Mouse (Mus musculus) adrenal gland, adult (tissue): ENCODE measurements at regions not wholly inside any gene's neighbourhood (a gene's known extent, or its start where the extent isn't known, plus 50 kb on each side); places are given as distances from the start of the nearest gene placed in this dataset.

Source experiments
- DNase-seq, 2 experiments: peaks; one replicate each; pipeline ENCODE4 v3.0.0; 2022 to 2023; ENCODE audit warnings: low spot score in 1 of 2; ENCODE audit not compliant: inconsistent age in 2 of 2

DNA sequence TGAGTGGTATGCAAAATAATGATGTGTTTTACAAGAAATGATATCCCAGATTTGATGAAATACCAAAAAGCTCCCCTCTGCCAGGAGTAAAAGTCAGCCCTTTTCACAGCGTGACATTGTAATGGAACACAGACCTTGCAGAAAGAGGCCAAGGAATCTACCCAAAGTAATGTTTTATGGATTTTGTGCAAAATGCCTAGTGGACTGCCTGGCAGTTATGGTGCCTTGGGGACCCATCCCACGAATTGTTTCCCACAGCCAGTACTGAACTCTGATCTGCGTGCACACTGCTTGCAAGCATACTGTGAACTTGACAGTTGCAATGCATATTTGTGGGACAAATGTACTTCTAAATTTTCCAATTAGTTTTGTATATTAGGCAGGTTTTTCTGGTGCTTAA lies 251.3 kb upstream of the Marcks start:
- no peak for DNase-seq

DNA sequence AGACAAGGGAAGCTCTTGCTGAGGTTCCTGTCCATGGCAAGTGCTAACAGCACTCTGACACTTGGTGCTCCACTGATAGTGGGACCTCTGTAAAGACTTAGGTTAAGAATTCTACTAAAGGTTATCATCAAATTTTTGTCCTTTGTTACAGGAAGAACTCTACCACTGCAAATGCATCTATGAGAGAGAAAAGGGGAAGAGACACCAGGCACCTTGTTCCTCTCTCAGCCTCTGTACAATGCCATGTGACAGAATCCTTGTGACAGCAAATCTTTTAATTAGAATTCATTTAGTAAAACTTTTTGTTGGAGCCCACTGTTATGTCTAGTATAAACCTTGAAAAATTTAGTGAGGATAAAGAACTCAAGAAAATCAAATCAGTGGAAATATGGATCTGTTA lies 247.5 kb upstream of the Marcks start:
- DNase-seq = no peak

DNA sequence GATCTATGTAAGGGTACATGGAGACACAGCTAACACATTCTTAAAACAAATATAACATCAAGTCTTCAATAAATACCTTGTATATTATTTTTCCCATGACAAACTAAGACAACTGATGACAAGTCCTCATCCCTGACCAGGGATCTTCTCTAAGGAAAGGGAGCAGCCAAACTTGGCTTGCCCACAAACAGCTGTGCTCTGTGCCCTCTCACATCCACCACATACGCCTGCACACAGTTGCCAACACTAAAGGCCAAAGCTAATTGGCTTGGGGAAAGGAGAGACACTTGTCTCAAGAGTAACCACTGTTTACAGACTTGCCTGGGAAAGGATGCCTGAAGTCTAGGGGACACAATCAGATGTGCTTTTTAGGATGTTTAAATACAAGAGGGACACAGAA lies 241.3 kb upstream of the Marcks start:
- DNase-seq = no peak

DNA sequence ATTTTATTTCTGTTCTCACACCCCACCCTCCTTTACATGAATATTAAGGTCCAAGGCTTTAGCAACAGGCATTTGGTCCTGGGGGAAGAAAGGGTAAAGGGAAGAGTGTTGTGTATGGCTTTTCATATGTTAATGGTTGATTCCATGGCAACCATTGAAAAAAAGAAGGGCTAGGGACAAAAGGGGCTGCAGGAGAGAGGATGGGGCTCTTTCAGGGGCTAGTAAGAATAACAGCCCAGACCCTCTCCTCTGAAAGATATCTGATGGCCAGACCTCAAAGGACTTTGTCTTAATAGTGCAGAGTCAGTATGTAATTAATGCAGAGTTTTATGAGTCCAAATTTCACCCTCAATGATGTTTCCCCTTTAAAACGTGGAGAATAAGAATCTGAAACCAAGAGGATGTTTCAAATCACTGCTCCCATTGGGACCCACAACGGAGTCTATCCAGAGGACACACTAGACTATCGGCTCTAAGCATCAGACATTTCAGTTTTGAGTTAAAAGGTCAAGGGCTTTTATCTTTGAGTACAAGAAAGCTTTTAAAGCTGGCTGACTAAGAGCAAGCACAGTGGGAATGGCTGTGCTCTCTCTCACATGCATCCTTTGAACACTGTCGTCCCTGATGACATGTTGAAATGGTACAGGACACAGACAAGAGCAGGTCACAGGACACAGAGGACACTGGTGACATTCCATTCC lies 239.4 kb upstream of the Marcks start:
- DNase-seq = no peak

DNA sequence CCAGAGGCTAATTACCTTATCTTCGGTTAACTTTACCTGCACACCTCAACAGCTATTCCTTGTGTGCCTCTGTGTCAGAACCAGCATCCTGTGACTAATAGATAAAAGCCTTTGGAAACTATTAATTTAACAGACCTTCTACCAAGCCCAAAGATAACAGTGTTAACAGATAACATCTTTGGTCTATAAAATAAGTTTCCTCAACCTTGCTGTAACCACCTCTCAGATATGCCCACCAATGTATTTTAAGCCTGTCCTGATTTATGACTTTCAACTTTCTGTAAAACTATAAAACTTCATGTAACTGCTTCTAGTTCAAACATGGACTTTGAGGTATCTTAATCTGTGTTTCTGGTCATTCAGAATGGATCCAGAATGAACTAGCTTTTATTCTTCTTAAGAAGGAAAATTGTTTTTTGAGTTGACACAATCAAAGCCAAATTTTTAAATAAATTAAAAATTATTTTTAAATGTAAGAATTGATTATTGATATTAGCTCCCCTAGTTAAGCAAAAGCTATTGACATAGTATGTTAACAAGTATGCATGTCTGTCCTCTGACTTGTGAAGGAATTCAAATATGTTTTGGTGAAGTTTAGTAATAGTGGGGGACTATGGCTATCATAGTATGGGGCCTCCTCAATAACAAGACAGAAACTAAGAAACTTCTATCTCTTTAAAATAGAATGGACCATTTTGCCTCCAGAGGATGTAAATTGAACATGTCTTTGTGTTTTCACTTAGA lies 238.7 kb upstream of the Marcks start:
- no peak for DNase-seq

DNA sequence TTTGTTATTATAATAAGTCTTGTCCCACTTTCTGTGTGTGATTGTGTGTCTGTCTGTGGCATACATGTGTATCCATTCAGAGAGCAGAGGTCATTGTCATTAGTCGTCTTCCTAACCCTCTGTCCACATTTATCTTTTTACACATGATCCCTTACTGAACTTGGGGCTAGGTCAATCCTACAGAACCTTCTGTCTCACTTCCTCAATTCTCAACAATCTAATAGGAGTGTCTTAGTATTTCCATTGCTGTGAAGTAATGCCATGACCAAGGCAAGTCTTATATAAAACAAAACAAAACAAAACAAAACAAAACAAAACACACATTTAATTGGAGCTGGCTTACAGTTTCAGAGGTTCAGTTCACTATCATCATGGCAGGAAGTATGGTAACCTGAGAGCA lies 237.5 kb upstream of the Marcks start:
- DNase-seq = no peak

DNA sequence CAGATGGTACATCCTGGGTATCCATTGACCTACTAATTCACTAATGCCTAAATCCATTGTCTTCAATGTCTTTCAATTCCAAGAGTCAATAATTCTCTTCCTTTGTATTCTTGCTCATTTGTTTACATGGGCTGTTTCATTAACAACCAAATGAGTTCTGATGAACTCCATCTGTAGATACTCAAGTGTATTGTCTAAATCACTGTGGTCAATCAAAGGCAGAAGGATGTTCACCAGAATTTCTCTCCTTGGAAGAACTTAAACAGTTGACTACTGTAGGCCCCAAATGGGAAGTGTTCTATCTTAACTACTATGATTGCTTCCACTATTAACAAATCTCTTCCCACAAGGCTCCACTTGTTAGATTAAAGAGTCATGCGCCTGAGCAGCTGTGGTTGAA lies 236.9 kb upstream of the Marcks start:
- no peak for DNase-seq

DNA sequence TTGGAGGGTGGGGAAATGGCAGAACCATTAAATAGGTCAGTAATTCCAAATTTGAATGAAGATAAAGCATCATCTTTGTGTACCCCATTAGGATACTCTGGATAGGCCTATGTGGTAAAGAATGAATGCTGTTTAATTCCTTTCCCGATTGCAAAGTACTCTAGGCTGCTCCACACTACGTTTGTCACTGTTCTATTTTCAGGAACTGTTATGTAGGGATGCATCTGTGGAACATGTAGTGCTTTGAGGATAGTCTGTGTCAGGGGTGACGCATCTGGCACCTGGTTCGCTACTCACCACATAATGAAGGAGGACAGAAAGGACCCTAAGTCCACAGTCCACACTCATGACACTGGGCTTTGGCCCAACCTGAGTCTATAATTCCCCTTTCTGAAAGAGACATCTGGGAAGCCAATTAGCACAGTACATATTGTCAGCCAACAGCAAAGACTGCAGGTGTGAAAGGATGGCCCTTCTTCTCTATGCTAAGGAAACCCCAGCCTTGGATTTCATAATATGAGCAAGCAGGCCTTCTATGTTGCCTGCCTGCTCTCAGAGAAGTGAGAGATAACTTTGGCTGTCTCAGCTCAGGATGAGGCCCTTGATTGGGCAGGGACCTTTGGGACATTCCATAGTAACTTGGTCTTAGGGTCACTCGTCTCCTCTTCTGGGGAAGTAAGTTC lies 230.4 kb upstream of the Marcks start:
- DNase-seq = no peak

DNA sequence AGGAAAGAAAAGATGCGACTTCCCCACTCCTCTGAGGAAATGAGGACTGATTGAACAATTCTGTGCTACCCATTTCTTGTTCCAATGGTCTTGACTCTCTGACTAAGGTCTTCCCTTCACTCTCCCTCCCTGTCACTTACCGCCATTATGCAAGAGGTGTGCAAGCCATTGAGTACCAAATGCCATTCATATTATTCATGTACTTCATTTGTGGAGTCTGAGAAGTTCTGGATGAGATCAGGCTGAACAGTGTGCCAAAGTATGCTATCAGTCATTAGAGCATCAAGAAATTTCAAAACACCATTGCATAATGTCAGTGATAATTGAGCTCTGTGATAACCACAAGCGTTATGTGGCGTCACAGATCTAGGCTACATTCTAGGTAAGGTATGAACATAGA lies 229.1 kb upstream of the Marcks start:
- no peak for DNase-seq

DNA sequence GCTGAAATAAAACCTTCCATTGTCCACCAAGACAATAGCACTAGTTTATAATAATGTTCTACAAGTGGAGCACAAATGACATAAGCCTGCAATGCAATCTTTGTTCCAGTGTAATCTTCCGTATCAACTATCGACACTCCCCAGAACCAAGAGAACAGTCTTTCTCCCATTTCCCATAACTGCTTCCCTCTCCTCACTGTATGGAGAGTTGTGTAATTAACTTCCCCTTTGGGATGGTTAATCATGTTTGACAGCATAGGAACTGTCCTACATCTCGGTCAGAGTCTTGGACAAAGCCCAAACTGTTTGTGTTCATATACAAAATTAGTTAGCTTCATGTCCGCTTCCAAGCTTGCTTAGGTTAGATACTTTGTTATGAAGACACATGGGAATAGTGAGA lies 225.8 kb upstream of the Marcks start:
- DNase-seq = no peak

DNA sequence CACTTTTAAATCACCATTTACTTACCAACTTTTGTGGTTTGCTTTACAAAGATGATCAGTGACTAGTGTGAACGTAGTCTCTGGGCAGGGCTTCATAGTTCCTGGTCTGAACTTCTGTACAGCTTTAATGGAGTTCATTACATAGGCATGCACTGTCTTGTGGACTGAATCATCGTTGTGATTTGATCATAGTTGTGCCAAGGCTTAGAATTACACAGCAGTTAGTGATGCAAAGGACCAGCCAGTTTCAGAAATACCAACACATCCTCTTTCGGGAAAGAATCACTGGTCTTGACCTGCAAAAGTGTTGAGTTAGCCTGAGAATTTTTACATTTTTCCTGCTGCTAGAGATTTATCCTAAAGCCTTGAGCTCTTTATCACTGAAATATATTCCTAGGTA lies 222.3 kb upstream of the Marcks start:
- no peak for DNase-seq

DNA sequence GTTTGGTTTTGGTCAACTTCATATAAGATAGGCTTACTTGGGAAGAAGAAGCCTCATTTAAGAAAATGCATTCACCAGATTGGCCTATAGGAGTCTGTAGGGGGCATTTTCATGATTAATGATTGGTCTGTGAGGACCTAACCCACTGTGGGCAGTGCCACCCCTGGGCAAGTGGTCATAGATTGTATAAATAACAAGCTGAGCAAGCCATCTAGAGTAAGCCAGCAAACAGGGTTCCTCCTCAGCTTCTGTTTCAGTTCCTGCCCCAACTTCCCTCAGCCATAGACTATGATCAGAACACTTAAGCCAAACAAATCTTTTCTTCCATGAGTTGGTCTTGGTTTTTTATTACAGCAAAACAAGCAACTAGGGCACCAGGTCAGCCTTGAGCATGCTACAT lies 220.2 kb upstream of the Marcks start:
- no peak for DNase-seq

DNA sequence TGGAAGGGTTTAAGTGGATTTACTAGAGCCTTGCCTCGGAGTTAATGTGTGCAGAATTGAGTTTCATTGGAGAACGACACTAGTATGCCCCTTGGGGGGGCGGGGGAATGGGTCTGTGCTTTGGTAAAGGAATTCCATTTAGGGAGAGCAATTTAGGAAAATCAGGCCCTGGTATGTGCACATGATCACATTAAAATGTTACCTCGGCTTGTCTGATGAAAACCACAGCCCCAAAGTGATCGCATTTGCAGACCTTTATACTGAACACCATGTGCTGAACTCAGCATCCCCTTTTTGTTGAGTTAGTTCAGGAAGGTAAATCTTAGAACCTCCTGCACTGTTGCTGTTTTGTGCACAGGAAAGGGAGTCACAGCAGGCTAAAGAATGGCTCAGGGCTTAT lies 219.6 kb upstream of the Marcks start:
- no peak for DNase-seq

DNA sequence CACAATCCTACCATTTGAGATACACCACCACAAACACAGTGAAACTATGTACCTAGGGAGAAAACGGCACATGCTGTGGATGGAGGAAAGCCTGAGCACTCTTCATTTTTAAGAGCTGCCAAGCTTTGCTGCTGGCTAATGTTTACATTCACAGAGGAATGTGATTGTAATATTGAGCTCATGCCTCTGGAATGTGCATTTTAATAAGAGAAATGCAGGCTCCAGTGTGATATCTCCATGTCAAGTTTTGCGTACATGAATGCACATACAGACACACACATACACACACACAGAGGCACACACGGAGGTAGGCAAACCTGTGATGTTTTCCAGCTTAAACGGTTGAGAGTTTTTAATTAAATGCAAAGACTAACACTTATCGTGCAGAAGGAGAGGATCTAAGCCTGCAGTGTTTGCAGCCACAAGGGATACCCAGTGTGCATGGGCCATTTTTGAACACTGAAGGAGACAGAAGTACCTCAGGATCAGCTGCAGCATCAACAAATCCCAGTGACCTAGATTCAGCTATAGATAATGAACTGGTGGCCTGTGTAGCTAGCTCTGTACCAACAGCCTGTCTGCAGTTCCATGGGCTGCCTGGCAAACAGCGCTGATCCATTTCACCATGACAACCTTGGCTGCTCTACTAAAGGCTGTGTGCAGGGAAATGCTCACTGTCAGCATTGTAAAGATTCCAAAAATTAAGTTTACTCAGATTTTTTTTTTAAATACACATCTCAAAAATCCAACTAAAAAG lies 218.8 kb upstream of the Marcks start:
- DNase-seq = no peak

DNA sequence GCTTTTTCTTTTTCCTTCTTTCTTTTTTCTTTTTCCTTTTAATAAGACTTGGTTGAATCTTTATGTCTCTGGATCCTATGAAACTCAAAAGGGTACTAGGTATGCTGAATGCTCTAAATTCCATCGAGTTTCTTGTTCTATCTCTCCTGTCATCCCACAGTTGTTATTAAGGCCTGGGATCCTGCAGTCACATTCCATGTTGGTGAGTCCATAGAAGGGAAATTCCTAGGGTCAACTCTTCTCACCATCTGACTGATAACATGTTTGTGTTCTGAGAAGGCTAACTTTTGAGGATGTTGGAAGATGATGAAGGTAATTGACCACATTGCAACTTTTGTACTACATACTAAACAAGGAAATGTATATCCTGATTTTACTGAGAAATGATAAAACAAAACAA lies 210.5 kb upstream of the Marcks start:
- DNase-seq = no peak

DNA sequence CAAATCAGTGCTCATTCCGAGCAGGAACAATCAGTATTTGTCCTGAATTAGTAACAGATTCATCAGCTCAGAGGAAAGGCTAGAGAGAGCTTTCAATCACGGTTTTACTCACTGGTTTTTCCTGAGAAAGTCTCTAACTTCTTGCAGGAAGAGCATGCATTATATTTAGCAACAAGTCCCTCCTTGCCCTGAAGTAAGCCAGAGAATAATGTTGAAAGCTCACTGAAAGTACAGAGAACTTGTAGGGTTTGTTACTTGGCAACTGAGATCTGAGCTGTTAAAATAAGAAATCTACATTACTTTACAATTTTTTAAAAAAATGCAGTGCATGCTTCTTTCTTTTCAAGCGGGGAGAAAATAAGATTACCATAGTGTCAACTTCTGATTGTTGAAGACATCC lies 209.7 kb upstream of the Marcks start:
- no peak for DNase-seq

DNA sequence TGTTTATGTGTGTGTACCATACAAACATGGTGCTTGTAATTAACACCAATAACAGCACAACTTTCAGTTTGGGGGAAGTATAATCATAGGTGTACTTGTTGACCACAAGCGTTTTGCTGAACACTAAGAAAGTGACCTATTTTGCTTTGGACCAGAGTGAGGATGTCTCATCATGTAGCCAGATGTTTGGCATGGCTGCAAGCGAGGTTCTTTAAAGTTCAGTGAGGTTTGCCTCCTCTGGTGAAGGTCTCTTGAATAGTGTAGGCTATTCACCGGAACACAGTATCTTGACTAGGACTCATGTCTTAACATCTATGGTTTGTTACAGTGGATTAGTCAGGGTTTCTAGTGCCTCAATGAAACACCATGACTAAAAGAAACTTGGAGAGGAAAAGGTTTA lies 208.9 kb upstream of the Marcks start:
- DNase-seq = no peak

DNA sequence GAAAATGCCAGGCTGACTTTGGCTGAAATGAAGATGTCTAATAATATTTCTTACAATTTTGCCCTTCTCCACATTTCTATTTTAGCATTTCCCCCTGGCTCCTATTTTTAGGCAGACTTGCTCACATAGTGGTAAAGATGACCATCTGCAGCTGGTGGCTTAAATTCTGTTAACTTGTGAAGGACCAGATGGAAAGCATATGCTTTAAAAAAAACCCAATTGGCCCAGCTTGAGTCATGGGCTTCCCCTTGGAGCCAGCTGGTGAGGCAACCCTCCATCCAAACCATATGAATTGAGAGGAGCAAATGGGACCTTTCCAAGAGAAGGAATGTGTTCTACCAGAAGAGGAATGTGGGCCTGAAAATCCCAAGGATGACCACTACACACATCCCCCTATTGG lies 204.0 kb upstream of the Marcks start:
- DNase-seq = no peak

DNA sequence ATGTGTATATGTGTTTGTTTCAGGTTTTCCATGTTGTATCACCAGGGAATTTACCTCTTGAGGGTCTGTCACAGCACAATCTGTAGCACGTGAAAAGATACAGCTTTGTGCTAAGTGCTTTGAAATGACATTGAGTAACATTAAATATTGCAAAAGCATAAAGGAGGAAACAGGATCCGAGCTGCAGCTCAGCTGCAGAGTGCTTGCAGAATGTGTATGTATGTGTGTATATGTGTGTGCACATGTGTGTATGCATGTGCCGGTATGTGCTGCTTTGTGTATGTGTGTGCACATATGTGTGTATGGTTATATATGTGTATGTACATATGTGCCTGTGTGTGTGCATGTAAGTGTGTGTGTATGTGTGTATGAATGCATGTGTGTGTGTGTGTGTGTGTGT lies 200.9 kb upstream of the Marcks start:
- DNase-seq = no peak

DNA sequence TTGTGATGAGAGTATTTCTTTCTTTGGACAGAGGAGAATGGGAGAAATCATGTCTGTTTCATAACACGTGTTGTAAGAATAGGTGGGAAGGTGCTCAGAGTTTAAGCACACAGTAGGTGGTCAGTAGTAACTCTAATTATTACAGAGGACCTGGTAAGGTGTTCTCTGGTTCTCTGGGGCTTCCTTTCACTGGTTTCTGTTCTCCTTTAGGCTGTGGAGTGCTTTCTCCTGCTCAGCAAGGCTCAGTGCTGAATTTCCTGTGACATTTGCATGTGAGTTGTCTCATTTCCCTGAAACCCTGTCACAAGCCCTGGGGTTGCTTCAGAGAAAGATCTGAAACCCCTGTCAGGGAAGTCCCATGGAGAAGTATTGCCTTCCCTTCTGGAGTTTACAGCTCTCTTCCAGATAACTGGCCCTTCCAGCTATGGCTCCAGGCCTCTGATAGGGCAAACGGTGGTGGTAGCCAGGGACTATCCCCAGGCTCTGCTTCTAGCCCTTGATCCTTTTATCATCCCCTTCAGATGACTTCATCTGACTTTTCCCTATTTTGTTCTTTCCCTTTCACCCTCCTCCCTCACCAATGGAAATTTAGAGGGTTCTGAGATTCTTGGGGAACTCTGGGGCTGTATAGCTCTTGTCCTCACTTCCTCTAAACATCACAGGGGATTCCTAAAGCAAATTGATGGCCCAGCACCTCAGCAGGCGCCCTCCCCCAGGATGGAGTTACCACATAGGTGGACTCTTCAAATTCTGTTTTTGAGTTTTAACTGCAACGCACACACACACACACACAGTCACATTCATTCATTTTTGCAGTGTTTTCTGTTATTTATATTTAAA lies 199.6 kb upstream of the Marcks start:
- DNase-seq = peak; percentile 7 to 55

DNA sequence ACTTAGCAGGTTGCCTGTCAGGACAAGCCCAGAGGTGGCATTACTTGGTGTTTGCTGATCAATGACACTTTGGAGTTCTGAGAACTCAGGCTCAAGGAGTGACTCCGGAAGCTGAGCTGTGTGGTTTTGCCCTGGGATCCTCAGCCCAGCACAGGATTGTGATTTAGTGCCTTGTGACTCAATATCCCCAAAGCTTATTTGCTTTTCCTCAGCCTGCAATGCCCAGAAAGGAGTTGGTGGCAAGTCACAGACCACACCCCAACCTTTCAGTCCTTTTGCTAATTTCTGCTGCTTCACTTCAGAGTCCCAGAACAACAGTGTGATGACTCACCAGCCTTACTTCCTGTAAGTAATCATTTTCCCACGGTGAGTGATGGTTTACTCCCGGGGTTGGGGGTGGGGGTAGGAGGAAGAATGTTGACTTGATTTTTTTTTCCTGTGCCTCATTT lies 198.5 kb upstream of the Marcks start:
- peak; percentile 29 to 67 for DNase-seq
